Mouse (Mus musculus) MEL (cell line): ENCODE measurements around the gene Cxcr2. TPM values are rescaled to one million over a fixed set of nuclear protein-coding genes. Genes with fewer than 3 reads are reported as not detected.

Experiments used
- DNase-seq: peaks from one replicate; pipeline ENCODE4 v3.0.0; 2011; ENCODE audit warnings: low read depth, low spot score
- H3K27ac ChIP-seq: 2 replicates; pipeline ENCODE4 v1.5.1; 2012; ENCODE audit warnings: low read depth, mild to moderate bottlenecking, control low read depth, low read length, moderate library complexity; ENCODE audit not compliant: control insufficient read depth
- H3K27me3 ChIP-seq, 2 experiments: fragments of 150-350 bp in 1 of 2; sonication (generic) in 1 of 2; 2 replicates each; pipeline ENCODE4 v1.6.1; 2012; ENCODE audit warnings: low read length in 2 of 2, mild to moderate bottlenecking in 2 of 2, improper control_type of control experiment in 1 of 2, moderate library complexity in 1 of 2; ENCODE audit not compliant: insufficient read depth in 2 of 2, control insufficient read depth in 1 of 2
- H3K36me3 ChIP-seq, 2 experiments: 2 replicates each; pipeline ENCODE4 v1.6.1; 2012 to 2014; ENCODE audit warnings: low read length in 2 of 2, improper control_type of control experiment in 1 of 2, inconsistent platforms in 1 of 2, mild to moderate bottlenecking in 1 of 2; ENCODE audit not compliant: insufficient read depth in 2 of 2, control insufficient read depth in 1 of 2
- H3K4me1 ChIP-seq, 2 experiments: fragments of 150-350 bp in 1 of 2; sonication (generic) in 1 of 2; 2 replicates each; pipeline ENCODE4 v1.6.1; 2012; ENCODE audit warnings: low read length in 2 of 2, improper control_type of control experiment in 1 of 2, mild to moderate bottlenecking in 1 of 2; ENCODE audit not compliant: insufficient read depth in 2 of 2, control insufficient read depth in 1 of 2
- H3K4me3 ChIP-seq, 2 experiments: fragments of 150-350 bp in 1 of 2; sonication (generic) in 1 of 2; 2 replicates each; pipeline ENCODE4 v1.5.1; 2012; ENCODE audit warnings: low read depth in 2 of 2, low read length in 2 of 2, mild to moderate bottlenecking in 2 of 2, moderate library complexity in 2 of 2, control low read depth in 1 of 2, improper control_type of control experiment in 1 of 2; ENCODE audit not compliant: control insufficient read depth in 1 of 2, insufficient read depth in 1 of 2
- H3K79me2 ChIP-seq: 2 replicates; pipeline ENCODE4 v1.6.1; 2012; ENCODE audit warnings: mild to moderate bottlenecking, low read length, moderate library complexity; ENCODE audit not compliant: control insufficient read depth, poor library complexity, insufficient read depth
- H3K9ac ChIP-seq: 2 replicates; pipeline ENCODE4 v1.6.1; 2012; ENCODE audit warnings: low read depth, mild to moderate bottlenecking, control low read depth, low read length, moderate library complexity; ENCODE audit not compliant: control insufficient read depth, poor library complexity, severe bottlenecking
- H3K9me3 ChIP-seq: fragments of 150-350 bp; sonication (generic); replicated peaks from 2 replicates; pipeline ENCODE4 v1.6.1; 2012; ENCODE audit warnings: mild to moderate bottlenecking, low read length, improper control_type of control experiment, moderate library complexity; ENCODE audit not compliant: insufficient read depth
- BHLHE40 ChIP-seq: IDR thresholded peaks from 2 replicates; pipeline ENCODE4 v1.6.1; 2012; ENCODE audit warnings: low read depth, mild to moderate bottlenecking, inconsistent platforms, low read length, improper control_type of control experiment, borderline replicate concordance
- CHD1 ChIP-seq: IDR thresholded peaks from 2 replicates; pipeline ENCODE4 v1.6.1; 2012; ENCODE audit warnings: low read depth, mild to moderate bottlenecking, inconsistent platforms, low read length, improper control_type of control experiment
- CHD2 ChIP-seq: IDR thresholded peaks from 2 replicates; pipeline ENCODE4 v1.6.1; 2011; ENCODE audit warnings: low read length, improper control_type of control experiment
- CTCF ChIP-seq, 3 experiments: IDR thresholded peaks in 2 of 3; conservative IDR thresholded peaks in 1 of 3; 2 replicates each; pipeline ENCODE4 v1.5.1; 2011 to 2012; ENCODE audit warnings: low read length in 3 of 3, low read depth in 2 of 3, mild to moderate bottlenecking in 2 of 3, improper control_type of control experiment in 1 of 3, inconsistent platforms in 1 of 3, mixed read lengths in 1 of 3, moderate library complexity in 1 of 3; ENCODE audit not compliant: control insufficient read depth in 1 of 3, insufficient read depth in 1 of 3, poor library complexity in 1 of 3, severe bottlenecking in 1 of 3
- ETS1 ChIP-seq: IDR thresholded peaks from 2 replicates; pipeline ENCODE4 v1.6.1; 2012; ENCODE audit warnings: low read depth, mild to moderate bottlenecking, inconsistent platforms, low read length, improper control_type of control experiment, moderate library complexity
- GABPA ChIP-seq: IDR thresholded peaks from 2 replicates; pipeline ENCODE4 v1.6.1; 2012; ENCODE audit warnings: low read depth, mild to moderate bottlenecking, inconsistent platforms, low read length, improper control_type of control experiment, moderate library complexity
- MAFK ChIP-seq: IDR thresholded peaks from 2 replicates; pipeline ENCODE4 v1.6.1; 2011; ENCODE audit warnings: low read depth, mild to moderate bottlenecking, low read length, improper control_type of control experiment, borderline replicate concordance
- MAX ChIP-seq: IDR thresholded peaks from 2 replicates; pipeline ENCODE4 v1.6.1; 2011; ENCODE audit warnings: low read length, improper control_type of control experiment
- MAZ ChIP-seq: IDR thresholded peaks from 2 replicates; pipeline ENCODE4 v1.6.1; 2012; ENCODE audit warnings: low read depth, mild to moderate bottlenecking, inconsistent platforms, low read length, improper control_type of control experiment
- MEF2A ChIP-seq: IDR thresholded peaks from 2 replicates; pipeline ENCODE4 v1.6.1; 2014; ENCODE audit warnings: low read depth, mild to moderate bottlenecking, inconsistent platforms, low read length, improper control_type of control experiment; ENCODE audit not compliant: poor library complexity, insufficient replicate concordance, severe bottlenecking; ENCODE audit errors: extremely low read depth
- MXI1 ChIP-seq: IDR thresholded peaks from 2 replicates; pipeline ENCODE4 v1.6.1; 2011; ENCODE audit warnings: mild to moderate bottlenecking, low read depth, low read length, improper control_type of control experiment
- MYC ChIP-seq: IDR thresholded peaks from 2 replicates; pipeline ENCODE4 v1.6.1; 2011; ENCODE audit warnings: low read depth, mild to moderate bottlenecking, low read length, improper control_type of control experiment, moderate library complexity
- NRF1 ChIP-seq: IDR thresholded peaks from 2 replicates; pipeline ENCODE4 v1.6.1; 2014; ENCODE audit warnings: low read depth, mild to moderate bottlenecking, inconsistent platforms, low read length, improper control_type of control experiment, moderate library complexity; ENCODE audit not compliant: poor library complexity, insufficient read depth, severe bottlenecking
- POLR2A ChIP-seq, 2 experiments: IDR thresholded peaks; 2 replicates each; pipeline ENCODE4 v1.6.1; 2011 to 2012; ENCODE audit warnings: low read length in 2 of 2, mild to moderate bottlenecking in 2 of 2, control low read depth in 1 of 2, improper control_type of control experiment in 1 of 2, low read depth in 1 of 2, moderate library complexity in 1 of 2; ENCODE audit not compliant: control insufficient read depth in 1 of 2, insufficient read depth in 1 of 2, poor library complexity in 1 of 2
- RAD21 ChIP-seq: IDR thresholded peaks from 2 replicates; pipeline ENCODE4 v1.6.1; 2011; ENCODE audit warnings: mild to moderate bottlenecking, low read depth, low read length, improper control_type of control experiment
- SMC3 ChIP-seq: IDR thresholded peaks from 2 replicates; pipeline ENCODE4 v1.6.1; 2011; ENCODE audit warnings: low read depth, low read length, improper control_type of control experiment
- TAL1 ChIP-seq: IDR thresholded peaks from 2 replicates; pipeline ENCODE4 v1.6.1; 2012; ENCODE audit warnings: mild to moderate bottlenecking, inconsistent platforms, low read length, moderate library complexity, mixed read lengths
- TBP ChIP-seq: IDR thresholded peaks from 2 replicates; pipeline ENCODE4 v1.8.0; 2011; ENCODE audit warnings: low read depth, low read length, improper control_type of control experiment
- TCF12 ChIP-seq: IDR thresholded peaks from 2 replicates; pipeline ENCODE4 v1.6.1; 2014; ENCODE audit warnings: low read depth, mild to moderate bottlenecking, inconsistent platforms, low read length, improper control_type of control experiment, moderate library complexity
- USF2 ChIP-seq, 2 experiments: IDR thresholded peaks; 2 replicates each; pipeline ENCODE4 v1.6.1; 2011 to 2012; ENCODE audit warnings: improper control_type of control experiment in 2 of 2, low read length in 2 of 2, borderline replicate concordance in 1 of 2, inconsistent platforms in 1 of 2, low read depth in 1 of 2, mild to moderate bottlenecking in 1 of 2; ENCODE audit not compliant: insufficient read depth in 1 of 2
- ZC3H11A ChIP-seq: IDR thresholded peaks from 2 replicates; pipeline ENCODE4 v1.6.1; 2012; ENCODE audit warnings: low read depth, mild to moderate bottlenecking, inconsistent platforms, low read length, improper control_type of control experiment
- ZKSCAN1 ChIP-seq: IDR thresholded peaks from 2 replicates; pipeline ENCODE4 v1.6.1; 2012; ENCODE audit warnings: low read depth, mild to moderate bottlenecking, inconsistent platforms, low read length, improper control_type of control experiment, moderate library complexity
- polyA plus RNA-seq, 2 experiments: library from polyadenylated mRNA; stranded (reverse) in 1 of 2; unstranded in 1 of 2; fragments of >175 nt in 1 of 2; fragments of >200 nt in 1 of 2; gene quantifications; 2 replicates each; pipeline versions ENCODE4 v1.2.1 to v1.2.4; 2012; ENCODE audit warnings: low replicate concordance in 2 of 2, low read depth in 1 of 2; ENCODE audit not compliant: insufficient read length in 2 of 2, insufficient read depth in 1 of 2, missing spikeins in 1 of 2
- total RNA-seq: library from RNA; depleted of rRNA; stranded (reverse); fragments of 300-350 nt; gene quantifications from 2 replicates; pipeline ENCODE4 v1.2.3, GENCODE M21; 2012

Gene Cxcr2
- total and polyA plus RNA-seq, 3 experiments = 0.11 to 0.92 TPM; not detected in 1

GRCm38 (mm10) chr1:74192711-74193110 is 38.9 kb downstream of the Cxcr2 start:
- no peaks in the 10 kb centered on the region for H3K4me1 ChIP-seq
- H3K27me3 ChIP-seq = peaks cover 0 to under 1% of the 10 kb centered on the region in 2 experiments; a peak in 1 of 4 replicates
- H3K27ac ChIP-seq = no peak overlapping the region
- no peaks in the 10 kb centered on the region for H3K9me3 ChIP-seq
- no peak for DNase-seq
- no peak overlapping the region for H3K4me3 ChIP-seq
- no peaks in the 10 kb centered on the region for H3K79me2 ChIP-seq
- TF ChIP-seq MAZ = no peak
- no peak for TF ChIP-seq ZKSCAN1
- TF ChIP-seq CHD2 = no peak
- no peak for TF ChIP-seq SMC3
- H3K9ac ChIP-seq = no peak overlapping the region
- no peaks in the 10 kb centered on the region for H3K36me3 ChIP-seq

- H3K9me3 ChIP-seq = no peaks in the 10 kb centered on the region
- no peaks in the 10 kb centered on the region for H3K79me2 ChIP-seq
- TF ChIP-seq GABPA (no peak), MAFK (no peak), TAL1 (no peak), BHLHE40 (no peak), CHD1 (no peak), NRF1 (no peak), ETS1 (no peak), MXI1 (no peak), CHD2 (no peak), POLR2A (IDR thresholded peaks at IDR 0.05; ENCODE audit: control insufficient read depth in 1 of 2, insufficient read depth in 1 of 2, low read depth in 1 of 2, low read length in 2 of 2, poor library complexity in 1 of 2) (no peak), TBP (no peak), CTCF (IDR thresholded peaks at IDR 0.05 in 2 of 3, conservative IDR thresholded peaks at IDR 0.05 in 1 of 3; ENCODE audit: control insufficient read depth in 1 of 3, insufficient read depth in 1 of 3, low read depth in 2 of 3, low read length in 3 of 3, poor library complexity in 1 of 3, severe bottlenecking in 1 of 3) (no peak)
- no peak for DNase-seq
- no peak within 1 kb of the TSS for H3K9ac ChIP-seq
- no peaks in the 10 kb centered on the region for H3K4me1 ChIP-seq
- no peak within 1 kb of the TSS for H3K4me3 ChIP-seq
- no peaks in the 10 kb centered on the region for H3K36me3 ChIP-seq
- H3K27ac ChIP-seq = no peak within 1 kb of the TSS
- H3K27me3 ChIP-seq = peaks cover 0 to 3% of the 10 kb centered on the region in 2 experiments; a peak in 1 of 4 replicates
Observed at GRCm38 (mm10) chr1:74194445-74194844, 40.7 kb downstream of the Cxcr2 start, which contains the start of gene Cxcr1. Cxcr1 (minus strand) TSS chr1:74194631.

- TF ChIP-seq MAX (peak; percentile 64; the same call in 1 of the 2 replicates), ZC3H11A (peak; percentile 65), TCF12 (no peak), SMC3 (peak; percentile 97), MYC (peak; percentile 48; the same call in 1 of the 2 replicates), CTCF (IDR thresholded peaks at IDR 0.05 in 2 of 3, conservative IDR thresholded peaks at IDR 0.05 in 1 of 3; ENCODE audit: control insufficient read depth in 1 of 3, insufficient read depth in 1 of 3, low read depth in 2 of 3, low read length in 3 of 3, poor library complexity in 1 of 3, severe bottlenecking in 1 of 3) (peak; percentile 86 to 91 (median 88)), MEF2A (no peak), USF2 (IDR thresholded peaks at IDR 0.05; ENCODE audit: borderline replicate concordance in 1 of 2, insufficient read depth in 1 of 2, low read depth in 1 of 2, low read length in 2 of 2) (no peak), RAD21 (peak; percentile 66)
- H3K4me3 ChIP-seq = no peak overlapping the region
- no peak overlapping the region for H3K9ac ChIP-seq
- no peaks in the 10 kb centered on the region for H3K9me3 ChIP-seq
- no peaks in the 10 kb centered on the region for H3K4me1 ChIP-seq
- peaks cover 0 to 3% of the 10 kb centered on the region in 2 experiments; a peak in 1 of 4 replicates for H3K27me3 ChIP-seq
- H3K36me3 ChIP-seq = no peaks in the 10 kb centered on the region
- H3K79me2 ChIP-seq = no peaks in the 10 kb centered on the region
- no peak overlapping the region for H3K27ac ChIP-seq
- peak; percentile 76 for DNase-seq
Observed at GRCm38 (mm10) chr1:74195961-74196360, 42.2 kb downstream of the Cxcr2 start.
